Mouse (Mus musculus) forebrain, embryonic 11.5 days (tissue): Measurements from ENCODE around the gene Trat1. TPM values are rescaled to one million over a fixed set of nuclear protein-coding genes. Genes with fewer than 3 reads are reported as not detected.

Experiments
- ATAC-seq: fragments of 200-750 bp; cut with Nextera tagmentation; replicated peaks from 2 replicates; pipeline ENCODE4 v1.8.0; 2017; ENCODE audit warnings: moderate TSS enrichment; ENCODE audit not compliant: low FRiP score
- DNase-seq: peaks from one replicate; pipeline ENCODE4 v3.0.0-alpha.2; 2017; ENCODE audit warnings: low spot score
- H3K27ac ChIP-seq: fragments of 300-500 bp; sonication (generic); 2 replicates; pipeline ENCODE4 v1.5.1; 2014; ENCODE audit warnings: low read depth, low read length
- H3K27me3 ChIP-seq: fragments of 300-500 bp; sonication (generic); 2 replicates; pipeline ENCODE4 v1.6.1; 2014; ENCODE audit warnings: mild to moderate bottlenecking, low read length, mixed read lengths; ENCODE audit not compliant: control insufficient read depth, insufficient read depth
- H3K36me3 ChIP-seq: fragments of 300-500 bp; sonication (generic); 2 replicates; pipeline ENCODE4 v1.6.1; 2014; ENCODE audit warnings: mild to moderate bottlenecking, low read length, moderate library complexity, mixed read lengths; ENCODE audit not compliant: control insufficient read depth, insufficient read depth
- H3K4me1 ChIP-seq: fragments of 300-500 bp; sonication (generic); replicated peaks from 2 replicates; pipeline ENCODE4 v1.6.1; 2014; ENCODE audit warnings: low read length, mixed read lengths; ENCODE audit not compliant: control insufficient read depth, insufficient read depth
- H3K4me2 ChIP-seq: fragments of 300-500 bp; sonication (generic); 2 replicates; pipeline ENCODE4 v1.6.1; 2014; ENCODE audit warnings: low read depth, mild to moderate bottlenecking, low read length, moderate library complexity, mixed read lengths; ENCODE audit not compliant: severe bottlenecking
- H3K4me3 ChIP-seq: fragments of 300-500 bp; sonication (generic); 2 replicates; pipeline ENCODE4 v1.5.1; 2014; ENCODE audit warnings: low read depth, low read length
- H3K9ac ChIP-seq: fragments of 300-500 bp; sonication (generic); 2 replicates; pipeline ENCODE4 v1.6.1; 2014; ENCODE audit warnings: low read length
- H3K9me3 ChIP-seq: fragments of 300-500 bp; sonication (generic); 2 replicates; pipeline ENCODE4 v1.6.1; 2016; ENCODE audit warnings: low read length, mixed read lengths; ENCODE audit not compliant: control insufficient read depth
- WGBS: fragments of 180-500 bp; shearing (Covaris S2); extraction: QIAGEN DNeasy Blood & Tissue Kit; methylation state at CpG from one replicate; pipeline ENCODE4 v1.1.7; 2014; 5-methylcytosine and 5-hydroxymethylcytosine counted together
- polyA plus RNA-seq: library from polyadenylated mRNA; unstranded; fragments of >200 nt; fragmentation: Nextera tagmentation; extraction: Ambion mirVana; gene quantifications from 2 replicates; pipeline ENCODE4 v1.2.1, GENCODE M21; 2014

Trat1 gene
- polyA plus RNA-seq, result not detected in 2 replicates

- Histone ChIP-seq H3K9me3 (no peaks in the 10 kb centered on the region), H3K36me3 (no peaks in the 10 kb centered on the region), H3K27me3 (no peaks in the 10 kb centered on the region), H3K4me2 (no peak within 1 kb of the TSS), H3K9ac (no peak within 1 kb of the TSS), H3K27ac (no peak within 1 kb of the TSS), H3K4me1 (no peaks in the 10 kb centered on the region), H3K4me3 (no peak within 1 kb of the TSS)
- 85% methylated on average over 3 of the region's 3 CpGs for WGBS
- DNase-seq (no peak), ATAC-seq (no peak)
Observed at GRCm38 (mm10) chr16:48771971-48772445, at the start of gene Trat1. Trat1 (minus strand) TSS chr16:48772021.

- no peak for ATAC-seq
- 95% methylated on average over 6 of the region's 6 CpGs for WGBS
Observed at GRCm38 (mm10) chr16:48818524-48818923, 46.7 kb upstream of the Trat1 start.

GRCm38 (mm10) chr16:48816695-48817094 lies 44.9 kb upstream of the Trat1 start, which contains the start of gene Retnlb:
Retnlb (plus strand) TSS chr16:48816856.
- no peaks in the 10 kb centered on the region for H3K36me3 ChIP-seq
- WGBS, result 93% methylated on average over 2 of the region's 2 CpGs
- no peak within 1 kb of the TSS for H3K27ac ChIP-seq
- DNase-seq (no peak), ATAC-seq (no peak)
- H3K4me3 ChIP-seq, result no peak within 1 kb of the TSS
- H3K4me1 ChIP-seq, result no peaks in the 10 kb centered on the region
- H3K9ac ChIP-seq, result no peak within 1 kb of the TSS
- H3K27me3 ChIP-seq, result no peaks in the 10 kb centered on the region
- H3K4me2 ChIP-seq, result no peak within 1 kb of the TSS
- no peaks in the 10 kb centered on the region for H3K9me3 ChIP-seq

More at GRCm38 (mm10) chr16:48818524-48818923, 46.7 kb upstream of the Trat1 start:
- H3K4me1 ChIP-seq, result no peaks in the 10 kb centered on the region
- no peaks in the 10 kb centered on the region for H3K9me3 ChIP-seq
- no peak overlapping the region for H3K4me2 ChIP-seq
- no peak overlapping the region for H3K9ac ChIP-seq
- no peaks in the 10 kb centered on the region for H3K36me3 ChIP-seq
- DNase-seq, result no peak
- H3K27me3 ChIP-seq, result no peaks in the 10 kb centered on the region
- no peak overlapping the region for H3K27ac ChIP-seq
- no peak overlapping the region for H3K4me3 ChIP-seq

GRCm38 (mm10) chr16:48811881-48812436 lies 40.1 kb upstream of the Trat1 start:
- Histone ChIP-seq H3K9ac (no peak overlapping the region), H3K9me3 (no peaks in the 10 kb centered on the region), H3K27ac (no peak overlapping the region), H3K36me3 (no peaks in the 10 kb centered on the region), H3K4me3 (no peak overlapping the region), H3K4me1 (no peaks in the 10 kb centered on the region), H3K27me3 (no peaks in the 10 kb centered on the region), H3K4me2 (no peak overlapping the region)
- DNase-seq, result no peak
- 85% methylated on average over 7 of the region's 7 CpGs for WGBS
- ATAC-seq, result no peak

GRCm38 (mm10) chr16:48809374-48809773 lies 37.6 kb upstream of the Trat1 start:
- 64% methylated on average over 2 of the region's 2 CpGs for whole genome bisulfite sequencing
- no peak overlapping the region for H3K27ac ChIP-seq
- no peaks in the 10 kb centered on the region for H3K4me1 ChIP-seq
- no peaks in the 10 kb centered on the region for H3K9me3 ChIP-seq
- H3K4me3 ChIP-seq, result no peak overlapping the region
- H3K36me3 ChIP-seq, result no peaks in the 10 kb centered on the region
- DNase-seq, result no peak
- H3K27me3 ChIP-seq, result no peaks in the 10 kb centered on the region
- no peak overlapping the region for H3K9ac ChIP-seq
- ATAC-seq, result no peak
- H3K4me2 ChIP-seq, result no peak overlapping the region

- DNase-seq, result no peak
- Histone ChIP-seq H3K36me3 (no peaks in the 10 kb centered on the region), H3K9ac (no peak overlapping the region), H3K4me3 (no peak overlapping the region), H3K4me1 (no peaks in the 10 kb centered on the region), H3K9me3 (no peaks in the 10 kb centered on the region), H3K27me3 (no peaks in the 10 kb centered on the region), H3K27ac (no peak overlapping the region), H3K4me2 (no peak overlapping the region)
- WGBS, result 83% methylated on average over 1 of the region's 1 CpGs
- no peak for ATAC-seq
Observed at GRCm38 (mm10) chr16:48806521-48806920, 34.7 kb upstream of the Trat1 start.

- no peaks in the 10 kb centered on the region for H3K9me3 ChIP-seq
- no peaks in the 10 kb centered on the region for H3K36me3 ChIP-seq
- no peak overlapping the region for H3K27ac ChIP-seq
- no peak for DNase-seq
- no peak overlapping the region for H3K4me3 ChIP-seq
- H3K4me2 ChIP-seq, result no peak overlapping the region
- WGBS, result 85% methylated on average over 1 of the region's 1 CpGs
- H3K27me3 ChIP-seq, result no peaks in the 10 kb centered on the region
- no peak overlapping the region for H3K9ac ChIP-seq
- no peaks in the 10 kb centered on the region for H3K4me1 ChIP-seq
- ATAC-seq, result no peak
Observed at GRCm38 (mm10) chr16:48805412-48805811, 33.6 kb upstream of the Trat1 start.

- ATAC-seq (no peak), DNase-seq (no peak)
- Histone ChIP-seq H3K4me3 (no peak overlapping the region), H3K27ac (no peak overlapping the region), H3K4me2 (no peak overlapping the region), H3K27me3 (no peaks in the 10 kb centered on the region), H3K9me3 (no peaks in the 10 kb centered on the region), H3K36me3 (no peaks in the 10 kb centered on the region), H3K4me1 (no peaks in the 10 kb centered on the region), H3K9ac (no peak overlapping the region)
- 88% methylated on average over 2 of the region's 2 CpGs for WGBS
Observed at GRCm38 (mm10) chr16:48800906-48801305, 29.1 kb upstream of the Trat1 start.

- no peaks in the 10 kb centered on the region for H3K27me3 ChIP-seq
- no peaks in the 10 kb centered on the region for H3K36me3 ChIP-seq
- H3K4me3 ChIP-seq, result no peak overlapping the region
- 89% methylated on average over 3 of the region's 3 CpGs for WGBS
- H3K4me2 ChIP-seq, result no peak overlapping the region
- ATAC-seq, result no peak
- no peak for DNase-seq
- no peaks in the 10 kb centered on the region for H3K4me1 ChIP-seq
- H3K9me3 ChIP-seq, result no peaks in the 10 kb centered on the region
- H3K27ac ChIP-seq, result no peak overlapping the region
- no peak overlapping the region for H3K9ac ChIP-seq
Observed at GRCm38 (mm10) chr16:48799470-48799869, 27.6 kb upstream of the Trat1 start.
